7 mouse cellular contexts compared by ENCODE assay signal in the genomic region with DNA sequence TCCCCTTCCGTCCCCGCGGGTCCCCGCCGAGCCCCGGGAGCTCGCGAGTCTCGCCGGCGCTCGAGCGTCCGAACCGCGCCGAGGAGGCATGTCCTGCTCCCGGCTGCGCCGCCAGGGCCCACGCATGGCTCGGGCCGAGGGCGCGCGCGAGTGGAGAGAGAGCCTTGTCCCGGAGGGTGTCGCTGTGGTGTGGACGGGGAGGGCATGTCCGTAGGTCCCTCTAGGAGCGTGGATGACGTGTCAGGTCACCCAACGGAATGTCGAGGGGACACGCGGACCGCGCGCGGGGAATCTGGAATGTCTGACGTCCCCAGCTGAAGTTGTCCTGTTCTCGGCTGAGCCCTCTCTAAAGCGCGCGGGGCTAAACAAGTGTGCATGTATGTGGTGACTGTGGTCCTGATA. TPM values are rescaled to one million over a fixed set of nuclear protein-coding genes. Genes with fewer than 3 reads are reported as not detected.
DNase-seq lines count a peak whose midpoint lies in the region; ATAC-seq and TF ChIP-seq lines count a peak whose summit lies in the region.

No protein-coding gene starts in this region.

- intact Hi-C loops in gastrocnemius, postnatal 36 days (cut with DNase I) = no loop called here

- peak overlapping the region; percentile 92 for H3K27ac ChIP-seq in intestine, postnatal 0 days (ENCODE audit: low read depth, low read length)
- peak overlapping the region; percentile 93 for H3K27ac ChIP-seq in limb, embryonic 11.5 days (replicated peaks; ENCODE audit: low read depth, low read length)
- no peak overlapping the region for H3K27ac ChIP-seq in midbrain, embryonic 13.5 days

- peak overlapping the region; percentile 87 for H3K4me2 ChIP-seq in intestine, postnatal 0 days (replicated peaks; ENCODE audit: low read depth)
- H3K4me2 ChIP-seq in limb, embryonic 11.5 days (ENCODE audit: low read depth, severe bottlenecking) = peak overlapping the region; percentile 62
- peak overlapping the region; percentile 94 for H3K4me2 ChIP-seq in midbrain, embryonic 13.5 days (replicated peaks)

- no peaks in the 10 kb centered on the region for H3K4me1 ChIP-seq in intestine, postnatal 0 days (replicated peaks; ENCODE audit: control insufficient read depth, insufficient read depth, low read length)
- no peaks in the 10 kb centered on the region for H3K4me1 ChIP-seq in limb, embryonic 11.5 days (ENCODE audit: control insufficient read depth, insufficient read depth, low read length)
- peaks cover 9% of the 10 kb centered on the region; the same call in 1 of the 2 replicates for H3K4me1 ChIP-seq in midbrain, embryonic 13.5 days (replicated peaks)

- peak overlapping the region; percentile 83 for H3K4me3 ChIP-seq in intestine, postnatal 0 days (ENCODE audit: low read depth, low read length)
- H3K4me3 ChIP-seq in limb, embryonic 11.5 days (ENCODE audit: low read depth, low read length) = peak overlapping the region; percentile 67
- peak overlapping the region; percentile 74 for H3K4me3 ChIP-seq in midbrain, embryonic 13.5 days (replicated peaks)

- no peaks in the 10 kb centered on the region for H3K36me3 ChIP-seq in intestine, postnatal 0 days (ENCODE audit: control insufficient read depth, insufficient read depth)
- H3K36me3 ChIP-seq in limb, embryonic 11.5 days (ENCODE audit: control insufficient read depth, insufficient read depth, low read length) = no peaks in the 10 kb centered on the region
- no peaks in the 10 kb centered on the region for H3K36me3 ChIP-seq in midbrain, embryonic 13.5 days

- peak; percentile 72 for TF ChIP-seq CTCF in intestine, postnatal 0 days (IDR thresholded peaks at IDR 0.05; ENCODE audit: low read depth)

- under 1% methylated on average over 46 of the region's 46 CpGs for WGBS in intestine, postnatal 0 days
- WGBS in limb, embryonic 11.5 days = under 1% methylated on average over 36 of the region's 46 CpGs
- WGBS in midbrain, embryonic 13.5 days = under 1% methylated on average over 34 of the region's 46 CpGs

- ATAC-seq in intestine, postnatal 0 days = peak; percentile 88
- ATAC-seq in limb, embryonic 11.5 days (ENCODE audit: insufficient number of reproducible peaks, low FRiP score, low TSS enrichment, low read depth) = peak; percentile 75
- peak; percentile 89 for ATAC-seq in midbrain, embryonic 13.5 days

- H3K9ac ChIP-seq in intestine, postnatal 0 days (ENCODE audit: low read depth, low read length) = peak overlapping the region; percentile 85
- peak overlapping the region; percentile 96 for H3K9ac ChIP-seq in limb, embryonic 11.5 days (ENCODE audit: low read length)
- peak overlapping the region; percentile 77 for H3K9ac ChIP-seq in midbrain, embryonic 13.5 days (replicated peaks)

- peak; percentile 90 for DNase-seq in adrenal gland, adult 2 months
- peak; percentile 80 for DNase-seq in embryo, embryonic 11 days
- peak; percentile 65 to 70 for DNase-seq in gastrocnemius, postnatal 36 days
- peak; percentile 75 for DNase-seq in limb, embryonic 11.5 days (ENCODE audit: low spot score)
- peak; percentile 67 for DNase-seq in spleen, adult 12 weeks (ENCODE audit: low spot score)

- H3K9me3 ChIP-seq in intestine, postnatal 0 days (ENCODE audit: control insufficient read depth) = no peaks in the 10 kb centered on the region
- no peaks in the 10 kb centered on the region for H3K9me3 ChIP-seq in limb, embryonic 11.5 days (ENCODE audit: control insufficient read depth, low read length)
- H3K9me3 ChIP-seq in midbrain, embryonic 13.5 days = no peaks in the 10 kb centered on the region

- H3K27me3 ChIP-seq in intestine, postnatal 0 days (replicated peaks; ENCODE audit: control insufficient read depth, insufficient read depth, low read length) = no peaks in the 10 kb centered on the region
- H3K27me3 ChIP-seq in limb, embryonic 11.5 days (ENCODE audit: control insufficient read depth, insufficient read depth, low read length) = no peaks in the 10 kb centered on the region
- H3K27me3 ChIP-seq in midbrain, embryonic 13.5 days = no peaks in the 10 kb centered on the region

RNA-seq across cellular contexts. Expression of a gene that starts 1.8 kb away (rescaled TPM):
- 10 to 100 TPM; 26.4 to 28.2 TPM for total RNA-seq in adrenal gland, adult 2 months (2021)
- 8.1 and 8.5 TPM in 2 replicates for polyA plus RNA-seq in adrenal gland, adult 2 months (2012; rRNA removed)
- 10 to 100 TPM in 1 of 2 experiments, 1 to 10 TPM in 1; 9.6 to 10.6 TPM for total RNA-seq in gastrocnemius, postnatal 36 days (2021)
- 11.2 and 12.4 TPM in 2 replicates for polyA plus RNA-seq in intestine, postnatal 0 days (2015; fragmentation: Nextera tagmentation; extraction: Ambion mirVana)
- 20.0 and 20.9 TPM in 2 replicates for polyA plus RNA-seq in limb, embryonic 11.5 days (2014; fragmentation: Nextera tagmentation; extraction: Ambion mirVana)
- 62.4 and 63.0 TPM in 2 replicates for polyA plus RNA-seq in midbrain, embryonic 13.5 days (2015; fragmentation: Nextera tagmentation; extraction: Ambion mirVana)

RNA-seq across cellular contexts. Expression of a gene that starts 58.5 kb away (rescaled TPM):
- 100 to 1,000 TPM; 144 to 170 TPM for total RNA-seq in adrenal gland, adult 2 months (2021)
- 2.1 and 2.2 TPM in 2 replicates for polyA plus RNA-seq in adrenal gland, adult 2 months (2012; rRNA removed)
- total RNA-seq in gastrocnemius, postnatal 36 days (2021) = 100 to 1,000 TPM; 299 to 306 TPM
- polyA plus RNA-seq in intestine, postnatal 0 days (2015; fragmentation: Nextera tagmentation; extraction: Ambion mirVana) = 195 and 197 TPM in 2 replicates
- 210 and 212 TPM in 2 replicates for polyA plus RNA-seq in limb, embryonic 11.5 days (2014; fragmentation: Nextera tagmentation; extraction: Ambion mirVana)
- polyA plus RNA-seq in midbrain, embryonic 13.5 days (2015; fragmentation: Nextera tagmentation; extraction: Ambion mirVana) = 238 and 262 TPM in 2 replicates

Comparison
In these comparisons a context has a peak if more than half of its experiments do, and no peak if none do; other contexts are left out.
1. RNA of a gene that starts 58.5 kb away (polyA plus RNA-seq): 238 to 262 TPM in midbrain, embryonic 13.5 days, 210 to 212 TPM in limb, embryonic 11.5 days and 195 to 197 TPM in intestine, postnatal 0 days; 2.1 to 2.2 TPM in adrenal gland, adult 2 months; every median in the first group is over 10 times any median in the second.
2. Peak in every context shown above with its lines, with median percentiles within 50 percentile points of each other: DNase-seq, ATAC-seq, H3K4me2 ChIP-seq, H3K4me3 ChIP-seq and H3K9ac ChIP-seq.